Mouse (Mus musculus) spleen, adult 12 weeks (tissue): ENCODE data around the gene Jun.
A peak's percentile ranks its signal among the peaks of the same experiment; 100 is the strongest.

Experiments
- DNase-seq: peaks from one replicate; pipeline ENCODE4 v3.0.0; 2022; ENCODE audit warnings: low spot score

Jun gene

GRCm38 (mm10) chr4:95025847-95026600 lies 26.0 kb downstream of the Jun start:
- no peak for DNase-seq

DNA sequence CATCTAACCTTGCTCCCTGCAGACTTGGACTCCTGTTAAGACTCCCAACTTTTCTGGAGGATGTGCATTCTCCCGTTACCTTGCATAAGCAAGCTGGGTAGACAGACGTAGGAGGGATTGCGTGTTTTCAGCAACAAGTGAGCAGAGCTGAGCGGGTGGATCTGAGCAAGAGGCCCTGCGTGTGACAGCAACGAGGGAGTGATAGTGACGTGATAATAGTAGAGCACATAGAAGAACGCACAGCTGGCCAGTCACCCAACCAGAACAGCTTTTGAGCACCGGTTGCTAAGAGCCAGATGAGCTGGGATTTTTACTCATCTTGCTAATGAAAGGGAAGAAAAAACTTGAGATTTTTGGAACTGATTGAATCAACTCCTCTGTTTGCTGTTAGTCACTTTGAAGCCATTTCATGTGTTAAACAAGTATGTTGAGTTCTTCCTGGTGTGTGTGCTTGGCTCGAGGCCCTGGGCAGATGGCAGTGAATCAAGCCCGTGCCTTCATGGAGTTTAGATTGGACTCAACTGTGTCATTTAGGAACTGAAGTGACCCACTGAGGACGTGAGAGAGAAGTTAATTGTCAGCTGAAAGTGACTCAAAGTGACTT lies 28.6 kb downstream of the Jun start:
- no peak for DNase-seq

- no peak for DNase-seq
These were observed 30.1 kb downstream of the Jun start for GRCm38 (mm10) chr4:95021649-95022637.

GRCm38 (mm10) chr4:95020201-95020600 lies 31.8 kb downstream of the Jun start:
- DNase-seq = no peak

GRCm38 (mm10) chr4:95018221-95018620 lies 33.8 kb downstream of the Jun start:
- DNase-seq = no peak

DNA sequence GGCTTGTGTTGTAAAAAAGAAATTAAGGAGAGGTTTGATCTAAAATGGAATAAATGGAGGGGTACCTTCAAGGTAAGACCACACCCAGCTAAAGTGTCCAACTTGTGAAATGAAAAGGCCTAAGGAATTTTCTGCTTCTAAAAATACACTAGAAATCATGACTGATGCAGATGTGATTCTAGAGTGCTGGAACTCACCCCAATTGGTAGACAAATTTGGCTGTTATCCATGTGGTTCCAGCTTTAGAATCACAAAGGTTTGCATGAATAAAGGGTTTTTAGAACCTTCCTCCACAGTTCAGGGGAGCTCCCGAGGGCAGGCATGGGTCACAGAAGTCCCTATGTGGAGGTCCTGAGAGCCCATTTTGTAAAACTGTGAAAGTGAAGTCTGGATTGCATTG lies 39.3 kb downstream of the Jun start:
- DNase-seq = no peak

DNA sequence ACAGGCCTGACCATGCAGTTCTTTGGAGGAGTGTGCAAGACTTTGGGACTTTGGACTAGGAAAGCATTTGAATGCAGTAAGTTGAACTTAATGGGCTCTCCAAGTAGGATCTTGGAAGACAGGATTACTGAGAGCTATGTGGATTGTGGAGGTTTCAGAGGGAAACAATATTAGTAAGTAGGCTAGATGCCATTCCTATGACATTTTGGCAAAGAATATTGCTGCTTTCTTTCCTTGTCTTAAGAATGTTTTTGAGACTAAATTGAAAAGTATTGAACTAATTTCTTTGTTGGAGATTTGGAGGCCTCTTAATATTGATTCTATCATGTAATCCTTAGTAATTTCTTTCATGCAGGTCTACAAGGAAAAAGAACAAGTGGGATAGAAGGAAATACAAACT lies 39.8 kb downstream of the Jun start:
- DNase-seq = no peak

GRCm38 (mm10) chr4:95008175-95009057 lies 43.6 kb downstream of the Jun start:
- peak; percentile 8 for DNase-seq

- no peak for DNase-seq
These were observed 44.3 kb downstream of the Jun start for GRCm38 (mm10) chr4:95007759-95008158.

- no peak for DNase-seq
These were observed 46.7 kb downstream of the Jun start for GRCm38 (mm10) chr4:95005251-95005830.

GRCm38 (mm10) chr4:95001043-95001775 lies 50.8 kb downstream of the Jun start:
- no peak for DNase-seq

GRCm38 (mm10) chr4:95000147-95000546 lies 51.9 kb downstream of the Jun start:
- DNase-seq = no peak

- peak; percentile 10 for DNase-seq
These were observed 52.8 kb downstream of the Jun start for GRCm38 (mm10) chr4:94999249-94999648.
